Mouse (Mus musculus) forebrain, embryonic 11.5 days (tissue): ENCODE measurements at regions not wholly inside any gene's neighbourhood (a gene's known extent, or its start where the extent isn't known, plus 50 kb on each side); places are given as distances from the start of the nearest gene placed in this dataset.

Experiments used
- ATAC-seq: fragments of 200-750 bp; cut with Nextera tagmentation; replicated peaks from 2 replicates; pipeline ENCODE4 v1.8.0; 2017; ENCODE audit warnings: moderate TSS enrichment; ENCODE audit not compliant: low FRiP score
- DNase-seq: peaks from one replicate; pipeline ENCODE4 v3.0.0-alpha.2; 2017; ENCODE audit warnings: low spot score
- H3K27ac ChIP-seq: fragments of 300-500 bp; sonication (generic); 2 replicates; pipeline ENCODE4 v1.5.1; 2014; ENCODE audit warnings: low read depth, low read length
- H3K27me3 ChIP-seq: fragments of 300-500 bp; sonication (generic); 2 replicates; pipeline ENCODE4 v1.6.1; 2014; ENCODE audit warnings: mild to moderate bottlenecking, low read length, mixed read lengths; ENCODE audit not compliant: control insufficient read depth, insufficient read depth
- H3K36me3 ChIP-seq: fragments of 300-500 bp; sonication (generic); 2 replicates; pipeline ENCODE4 v1.6.1; 2014; ENCODE audit warnings: mild to moderate bottlenecking, low read length, moderate library complexity, mixed read lengths; ENCODE audit not compliant: control insufficient read depth, insufficient read depth
- H3K4me1 ChIP-seq: fragments of 300-500 bp; sonication (generic); replicated peaks from 2 replicates; pipeline ENCODE4 v1.6.1; 2014; ENCODE audit warnings: low read length, mixed read lengths; ENCODE audit not compliant: control insufficient read depth, insufficient read depth
- H3K4me2 ChIP-seq: fragments of 300-500 bp; sonication (generic); 2 replicates; pipeline ENCODE4 v1.6.1; 2014; ENCODE audit warnings: low read depth, mild to moderate bottlenecking, low read length, moderate library complexity, mixed read lengths; ENCODE audit not compliant: severe bottlenecking
- H3K4me3 ChIP-seq: fragments of 300-500 bp; sonication (generic); 2 replicates; pipeline ENCODE4 v1.5.1; 2014; ENCODE audit warnings: low read depth, low read length
- H3K9ac ChIP-seq: fragments of 300-500 bp; sonication (generic); 2 replicates; pipeline ENCODE4 v1.6.1; 2014; ENCODE audit warnings: low read length
- H3K9me3 ChIP-seq: fragments of 300-500 bp; sonication (generic); 2 replicates; pipeline ENCODE4 v1.6.1; 2016; ENCODE audit warnings: low read length, mixed read lengths; ENCODE audit not compliant: control insufficient read depth
- WGBS: fragments of 180-500 bp; shearing (Covaris S2); extraction: QIAGEN DNeasy Blood & Tissue Kit; methylation state at CpG from one replicate; pipeline ENCODE4 v1.1.7; 2014; 5-methylcytosine and 5-hydroxymethylcytosine counted together

DNA sequence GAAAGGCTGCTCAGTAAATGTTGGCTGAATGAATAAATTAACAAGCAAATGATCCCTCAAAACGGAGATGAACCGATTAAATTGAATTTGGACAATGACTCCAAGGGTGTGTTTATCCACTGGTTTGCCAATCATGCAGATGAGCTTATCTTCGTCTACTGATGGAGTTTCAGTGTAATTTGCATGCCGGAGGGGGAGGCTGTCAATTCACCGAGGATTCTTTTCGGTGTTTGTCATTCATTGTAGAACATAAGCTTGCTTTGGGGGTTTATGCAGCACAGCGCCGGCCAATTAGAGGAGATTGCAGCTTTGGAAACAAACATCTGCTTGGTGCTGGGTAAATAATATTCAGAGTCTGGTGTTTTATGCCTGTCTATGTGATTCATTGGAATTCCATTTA, 132.7 kb downstream of the Otoa start:
- H3K9me3 ChIP-seq = no peaks in the 10 kb centered on the region
- H3K4me1 ChIP-seq = no peaks in the 10 kb centered on the region
- no peak overlapping the region for H3K9ac ChIP-seq
- H3K36me3 ChIP-seq = no peaks in the 10 kb centered on the region
- no peaks in the 10 kb centered on the region for H3K27me3 ChIP-seq
- no peak overlapping the region for H3K4me2 ChIP-seq
- no peak overlapping the region for H3K27ac ChIP-seq
- WGBS = 59% methylated on average over 8 of the region's 8 CpGs
- ATAC-seq (no peak), DNase-seq (no peak)
- no peak overlapping the region for H3K4me3 ChIP-seq

DNA sequence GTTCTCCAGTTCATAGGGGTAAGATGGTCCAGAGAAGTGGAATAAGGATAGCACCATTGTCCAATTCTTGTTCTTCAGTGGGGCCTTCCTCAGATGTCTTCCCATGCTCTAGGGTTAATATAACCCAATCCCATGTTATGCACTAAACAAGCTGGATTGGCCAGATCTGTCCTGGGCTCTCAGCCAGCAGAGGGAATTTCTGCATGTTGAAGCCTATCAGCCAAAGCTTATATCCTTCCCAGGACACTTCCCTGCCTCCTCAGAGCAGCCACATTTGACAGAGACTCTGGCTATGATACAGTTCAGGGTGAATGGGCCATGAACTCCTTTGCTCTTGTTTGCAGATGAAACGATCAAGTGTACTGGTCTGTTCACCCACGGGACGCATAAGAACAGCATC, 133.6 kb downstream of the Otoa start:
- no peaks in the 10 kb centered on the region for H3K36me3 ChIP-seq
- H3K4me1 ChIP-seq = no peaks in the 10 kb centered on the region
- H3K4me3 ChIP-seq = no peak overlapping the region
- no peaks in the 10 kb centered on the region for H3K27me3 ChIP-seq
- H3K27ac ChIP-seq = no peak overlapping the region
- DNase-seq = no peak
- no peak overlapping the region for H3K9ac ChIP-seq
- H3K4me2 ChIP-seq = no peak overlapping the region
- ATAC-seq = no peak
- no peaks in the 10 kb centered on the region for H3K9me3 ChIP-seq
- WGBS = 92% methylated on average over 3 of the region's 3 CpGs

DNA sequence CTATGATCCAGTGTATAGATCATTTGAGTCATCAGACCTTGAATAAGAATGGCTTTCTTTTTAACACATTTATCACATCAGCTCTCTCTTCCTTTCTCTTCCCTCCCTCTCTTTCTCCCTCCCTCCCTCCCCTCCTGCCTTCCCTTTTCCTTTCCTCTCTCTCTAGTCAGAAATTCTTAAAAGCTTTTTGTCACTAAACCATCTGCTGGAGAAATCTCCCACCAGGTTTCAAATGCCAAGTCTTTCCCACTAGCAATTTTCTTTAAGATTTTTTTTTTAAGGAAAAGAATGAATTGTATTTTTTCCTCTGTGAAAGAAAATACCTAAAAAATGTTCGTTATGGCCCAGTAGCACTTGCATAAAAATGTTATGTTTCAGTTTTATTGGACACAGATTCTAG, 134.3 kb downstream of the Otoa start:
- Histone ChIP-seq H3K27me3 (no peaks in the 10 kb centered on the region), H3K9me3 (no peaks in the 10 kb centered on the region), H3K4me1 (no peaks in the 10 kb centered on the region), H3K36me3 (no peaks in the 10 kb centered on the region), H3K9ac (no peak overlapping the region), H3K4me3 (no peak overlapping the region), H3K27ac (no peak overlapping the region), H3K4me2 (no peak overlapping the region)
- no peak for ATAC-seq
- WGBS = 81% methylated on average over 1 of the region's 1 CpGs
- DNase-seq = no peak

DNA sequence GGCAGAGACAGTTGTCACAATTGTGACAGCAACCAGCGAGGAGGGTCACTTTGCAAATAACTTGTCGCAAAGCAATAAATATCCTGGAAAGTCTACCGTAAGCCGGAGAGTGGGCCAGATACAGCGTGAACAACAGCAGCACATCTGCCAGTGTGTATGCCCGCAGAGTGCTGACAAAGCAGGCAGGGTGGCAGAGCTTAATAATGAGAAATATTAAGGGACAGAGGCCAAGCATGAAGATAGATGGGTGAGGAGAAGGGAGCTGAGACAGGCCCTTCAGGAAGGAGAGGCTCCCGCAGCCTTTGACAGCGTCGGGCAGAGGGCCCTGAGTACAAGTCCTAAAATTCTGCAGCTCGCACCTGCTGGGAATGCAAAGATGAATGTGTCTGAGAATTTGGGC, 136.6 kb downstream of the Otoa start:
- H3K36me3 ChIP-seq = no peaks in the 10 kb centered on the region
- H3K4me1 ChIP-seq = no peaks in the 10 kb centered on the region
- no peak overlapping the region for H3K4me2 ChIP-seq
- H3K9me3 ChIP-seq = no peaks in the 10 kb centered on the region
- no peaks in the 10 kb centered on the region for H3K27me3 ChIP-seq
- DNase-seq (no peak), ATAC-seq (no peak)
- no peak overlapping the region for H3K4me3 ChIP-seq
- 93% methylated on average over 10 of the region's 10 CpGs for WGBS
- H3K27ac ChIP-seq = no peak overlapping the region
- no peak overlapping the region for H3K9ac ChIP-seq

DNA sequence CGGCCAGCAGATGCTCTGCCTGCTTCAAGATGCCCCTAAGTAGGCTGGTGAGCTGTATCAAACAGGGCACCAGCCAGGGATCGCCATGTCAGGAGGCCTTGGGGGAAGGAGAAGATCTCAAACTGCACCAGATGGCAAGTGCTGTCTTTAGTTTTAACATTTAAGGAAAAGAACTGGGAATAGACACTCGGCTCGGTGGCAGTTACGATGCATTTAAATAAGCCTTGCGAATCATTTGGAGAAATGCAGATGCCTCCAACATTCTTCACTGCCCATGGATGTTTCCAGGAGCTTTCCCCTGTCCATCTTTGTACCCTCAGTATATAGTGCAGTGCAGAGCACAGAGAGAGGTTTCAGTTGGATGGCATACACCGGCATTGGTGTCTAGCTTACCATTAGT, 139.7 kb downstream of the Otoa start:
- Histone ChIP-seq H3K4me1 (no peaks in the 10 kb centered on the region), H3K27me3 (no peaks in the 10 kb centered on the region), H3K9ac (no peak overlapping the region), H3K4me2 (no peak overlapping the region), H3K9me3 (no peaks in the 10 kb centered on the region), H3K4me3 (no peak overlapping the region), H3K36me3 (no peaks in the 10 kb centered on the region), H3K27ac (no peak overlapping the region)
- 96% methylated on average over 7 of the region's 7 CpGs for WGBS
- no peak for DNase-seq
- ATAC-seq = no peak

DNA sequence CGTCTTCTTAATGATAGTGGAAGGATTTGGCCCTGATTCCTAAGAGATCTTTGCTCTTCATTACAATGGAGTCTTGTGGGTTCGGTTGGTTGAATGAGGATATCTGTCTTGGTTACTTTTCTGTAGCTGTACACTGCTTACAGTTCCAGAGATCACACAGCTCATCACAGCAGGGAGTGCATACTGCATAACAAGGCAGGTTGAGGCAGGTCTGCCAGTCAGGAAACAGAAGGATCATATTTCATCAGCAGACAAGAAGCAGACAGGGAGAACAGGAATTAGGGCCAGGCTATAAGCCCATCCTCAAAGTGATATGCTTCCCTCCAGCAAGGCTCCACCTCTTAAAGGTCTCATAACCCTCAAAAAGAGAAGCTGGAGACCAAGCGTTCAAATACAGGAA, 150.4 kb downstream of the Otoa start:
- H3K27ac ChIP-seq = no peak overlapping the region
- H3K4me2 ChIP-seq = no peak overlapping the region
- no peaks in the 10 kb centered on the region for H3K36me3 ChIP-seq
- H3K4me3 ChIP-seq = no peak overlapping the region
- DNase-seq (no peak), ATAC-seq (no peak)
- 75% methylated on average over 3 of the region's 3 CpGs for WGBS
- no peaks in the 10 kb centered on the region for H3K27me3 ChIP-seq
- H3K9ac ChIP-seq = no peak overlapping the region
- no peaks in the 10 kb centered on the region for H3K9me3 ChIP-seq
- H3K4me1 ChIP-seq = no peaks in the 10 kb centered on the region

DNA sequence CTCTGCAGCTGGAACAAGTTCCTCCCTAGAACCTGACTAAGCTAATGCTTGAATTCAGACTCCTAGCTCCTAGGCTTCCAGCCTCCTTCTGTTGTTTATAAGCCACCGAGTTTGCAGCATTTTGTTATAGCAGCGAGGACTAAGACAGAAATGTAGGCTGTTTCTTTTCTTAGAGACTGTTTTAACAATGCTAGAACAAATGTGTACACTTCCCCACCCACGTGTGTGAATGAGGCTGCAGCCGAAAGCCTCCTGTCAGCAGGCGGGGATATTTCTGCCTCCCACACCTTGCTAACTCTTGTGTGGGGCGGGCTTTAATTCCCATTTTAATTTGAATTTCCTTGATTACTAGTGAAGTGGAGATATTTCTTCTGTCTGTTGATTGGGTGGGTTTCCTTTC, 153.4 kb downstream of the Otoa start:
- 89% methylated on average over 6 of the region's 6 CpGs for WGBS
- no peak overlapping the region for H3K4me2 ChIP-seq
- no peaks in the 10 kb centered on the region for H3K9me3 ChIP-seq
- no peak overlapping the region for H3K9ac ChIP-seq
- no peak for ATAC-seq
- no peak overlapping the region for H3K27ac ChIP-seq
- no peaks in the 10 kb centered on the region for H3K27me3 ChIP-seq
- DNase-seq = no peak
- no peaks in the 10 kb centered on the region for H3K4me1 ChIP-seq
- H3K4me3 ChIP-seq = no peak overlapping the region
- no peaks in the 10 kb centered on the region for H3K36me3 ChIP-seq

DNA sequence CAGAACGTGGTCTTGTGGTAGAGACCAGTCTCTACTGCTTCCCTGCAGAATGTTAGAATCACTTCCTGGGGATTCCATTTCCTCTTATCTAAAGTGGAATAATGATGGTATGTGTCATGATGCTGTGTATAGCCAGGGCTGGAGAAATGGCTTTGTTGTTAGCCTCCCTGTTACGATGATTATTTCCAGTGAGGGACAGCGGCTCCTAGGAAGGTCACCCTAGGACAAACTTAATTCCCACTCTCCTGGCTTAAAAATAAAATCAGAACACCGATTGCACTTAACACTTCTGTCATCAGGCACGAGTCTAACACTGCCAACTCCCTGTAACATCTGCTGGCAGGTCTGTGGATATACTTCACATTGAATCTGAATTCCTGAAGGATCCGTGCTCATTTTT, 151.9 kb upstream of the Hs3st2 start:
- H3K4me1 ChIP-seq = no peaks in the 10 kb centered on the region
- H3K27me3 ChIP-seq = no peaks in the 10 kb centered on the region
- H3K4me3 ChIP-seq = no peak overlapping the region
- WGBS = 89% methylated on average over 6 of the region's 6 CpGs
- H3K9me3 ChIP-seq = no peaks in the 10 kb centered on the region
- H3K27ac ChIP-seq = no peak overlapping the region
- H3K9ac ChIP-seq = no peak overlapping the region
- no peak overlapping the region for H3K4me2 ChIP-seq
- ATAC-seq (no peak), DNase-seq (no peak)
- no peaks in the 10 kb centered on the region for H3K36me3 ChIP-seq

DNA sequence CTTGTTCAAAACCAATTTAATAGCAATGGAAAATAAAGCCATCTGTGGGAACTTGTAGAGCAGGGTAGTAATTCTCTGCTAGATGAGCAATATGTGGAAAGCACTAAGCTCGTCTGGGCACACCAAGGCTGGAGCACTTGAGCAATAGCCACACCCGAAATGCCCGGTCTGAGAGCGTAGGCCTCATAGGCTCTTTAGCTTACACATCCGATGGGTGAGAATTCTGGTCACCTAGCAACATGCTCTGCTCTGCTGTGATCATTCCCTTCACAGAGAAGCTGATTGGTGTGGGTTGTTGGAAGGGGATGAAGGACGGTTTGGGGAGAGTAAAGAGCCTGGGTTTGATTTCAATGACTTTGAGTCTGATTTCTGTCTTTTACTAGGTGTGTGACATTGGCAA, 143.8 kb upstream of the Hs3st2 start:
- Histone ChIP-seq H3K27ac (no peak overlapping the region), H3K9me3 (no peaks in the 10 kb centered on the region), H3K4me2 (no peak overlapping the region), H3K27me3 (no peaks in the 10 kb centered on the region), H3K36me3 (no peaks in the 10 kb centered on the region), H3K9ac (no peak overlapping the region), H3K4me3 (no peak overlapping the region), H3K4me1 (no peaks in the 10 kb centered on the region)
- no peak for DNase-seq
- 90% methylated on average over 6 of the region's 6 CpGs for WGBS
- no peak for ATAC-seq
